Mouse (Mus musculus) spleen, adult 2 months (tissue): ENCODE data around the gene Apoa2.

Experiments
- CTCF ChIP-seq: fragments of 200-500 bp; IDR thresholded peaks from 2 replicates; pipeline ENCODE4 v1.5.1; 2011; ENCODE audit warnings: mild to moderate bottlenecking, inconsistent platforms; ENCODE audit not compliant: insufficient read depth, insufficient read length, insufficient replicate concordance; ENCODE audit errors: extremely low read depth
- POLR2A ChIP-seq: fragments of 200-500 bp; IDR thresholded peaks from 2 replicates; pipeline ENCODE4 v1.6.1; 2011; ENCODE audit warnings: low read depth, low read length, inconsistent platforms

- TF ChIP-seq POLR2A, result no peak
- TF ChIP-seq CTCF, result no peak
Observed at GRCm38 (mm10) chr1:171187851-171188700, 36.8 kb upstream of the Apoa2 start.
